In genomic region chr10:35235260-35235659, GRCm38 (mm10) we compare ENCODE assay signal across 18 mouse cellular contexts.
"Had no signal": no experiment of that assay in that cellular context is flagged by ENCODE, and none has a peak within 500 bp of the region (broad histone marks: within the 10 kb centered on the region; RNA-seq: fewer than 3 reads in every experiment).

No protein-coding gene starts in this region.

- H3K4me2 ChIP-seq: lung, embryonic 14.5 days; midbrain, embryonic 12.5 days; neural tube, embryonic 13.5 days; neural tube, embryonic 15.5 days had no signal

- H3K4me1 ChIP-seq: midbrain, embryonic 12.5 days; neural tube, embryonic 15.5 days had no signal

- DNase-seq: lung, embryonic 14.5 days; lung, postnatal 10 days; lung, postnatal 4 days; midbrain, embryonic 14.5 days; retina, postnatal 1 day; right cerebral cortex, adult 18-20 months; right cerebral cortex, postnatal 25 days; right cerebral cortex, postnatal 4 days; spleen, adult 18-20 months; thymus, adult 2 months; thymus, postnatal 25 days; thymus, postnatal 4 days had no signal

- ATAC-seq: midbrain, embryonic 16.5 days had no signal

- H3K4me3 ChIP-seq: midbrain, embryonic 10.5 days; midbrain, embryonic 12.5 days; myocyte; neural tube, embryonic 13.5 days; neural tube, embryonic 15.5 days had no signal

- H3K9ac ChIP-seq: lung, embryonic 14.5 days; midbrain, embryonic 12.5 days; neural tube, embryonic 13.5 days; neural tube, embryonic 15.5 days had no signal

- H3K9me3 ChIP-seq: midbrain, embryonic 10.5 days; midbrain, embryonic 12.5 days; neural tube, embryonic 13.5 days; neural tube, embryonic 15.5 days had no signal

- H3K36me3 ChIP-seq: midbrain, embryonic 10.5 days; midbrain, embryonic 12.5 days; neural tube, embryonic 13.5 days; neural tube, embryonic 15.5 days had no signal

- H3K27ac ChIP-seq: midbrain, embryonic 10.5 days; midbrain, embryonic 12.5 days; neural tube, embryonic 13.5 days; neural tube, embryonic 15.5 days had no signal

- H3K27me3 ChIP-seq: midbrain, embryonic 12.5 days; neural tube, embryonic 13.5 days; neural tube, embryonic 15.5 days had no signal
